Mouse (Mus musculus) erythroblast, embryonic 14.5 days (primary cell): ENCODE measurements around the gene Dnajb4. TPM values are rescaled to one million over a fixed set of nuclear protein-coding genes. Genes with fewer than 3 reads are reported as not detected.
A peak's percentile ranks its signal among the peaks of the same experiment; 100 is the strongest.

ENCODE experiments used
- H3K27me3 ChIP-seq: 2 replicates; pipeline ENCODE4 v1.6.1; 2012; ENCODE audit warnings: inconsistent platforms; ENCODE audit not compliant: control insufficient read depth
- H3K36me3 ChIP-seq: 2 replicates; pipeline ENCODE4 v1.6.1; 2012; ENCODE audit warnings: mild to moderate bottlenecking, inconsistent platforms; ENCODE audit not compliant: control insufficient read depth
- H3K4me1 ChIP-seq: 2 replicates; pipeline ENCODE4 v1.6.1; 2012; ENCODE audit warnings: inconsistent platforms; ENCODE audit not compliant: control insufficient read depth
- H3K4me3 ChIP-seq: replicated peaks from 2 replicates; pipeline ENCODE3; 2012; ENCODE audit warnings: moderate library complexity, mild to moderate bottlenecking, inconsistent platforms
- H3K9me3 ChIP-seq: 2 replicates; pipeline ENCODE4 v1.6.1; 2012; ENCODE audit warnings: low read length, inconsistent platforms, mixed read lengths; ENCODE audit not compliant: control insufficient read depth
- GATA1 ChIP-seq: IDR thresholded peaks from 2 replicates; pipeline ENCODE4 v1.6.1; 2012; ENCODE audit warnings: low read length, inconsistent platforms, mixed read lengths
- TAL1 ChIP-seq: IDR thresholded peaks from 3 replicates; pipeline ENCODE4 v1.6.1; 2012; ENCODE audit warnings: low read length, inconsistent platforms, mixed read lengths
- polyA plus RNA-seq: library from polyadenylated mRNA; stranded (reverse); fragments of >175 nt; gene quantifications from 2 replicates; pipeline ENCODE4 v1.2.3, GENCODE M21; 2012

Dnajb4 gene
- polyA plus RNA-seq, 1 experiment: 0.87 TPM

GRCm38 (mm10) chr3:152211731-152212279, 1.7 kb upstream of the Dnajb4 start:
- H3K9me3 ChIP-seq: no peaks in the 10 kb centered on the region
- H3K27me3 ChIP-seq: no peaks in the 10 kb centered on the region
- TF ChIP-seq GATA1 (no peak), TAL1 (no peak)
- peaks cover 46% of the 10 kb centered on the region for H3K4me1 ChIP-seq
- peak overlapping the region; percentile 79 for H3K4me3 ChIP-seq
- peaks cover 69% of the 10 kb centered on the region for H3K36me3 ChIP-seq

GRCm38 (mm10) chr3:152210728-152211391, 758 bp upstream of the Dnajb4 start:
- Histone ChIP-seq H3K4me1 (peaks cover 46% of the 10 kb centered on the region), H3K4me3 (peak overlapping the region; percentile 79), H3K27me3 (no peaks in the 10 kb centered on the region), H3K36me3 (peaks cover 67% of the 10 kb centered on the region), H3K9me3 (no peaks in the 10 kb centered on the region)
- TF ChIP-seq GATA1: no peak
- no peak for TF ChIP-seq TAL1

GRCm38 (mm10) chr3:152209177-152209966, 730 bp downstream of the Dnajb4 start:
- Histone ChIP-seq H3K27me3 (no peaks in the 10 kb centered on the region), H3K36me3 (peaks cover 57% of the 10 kb centered on the region), H3K9me3 (no peaks in the 10 kb centered on the region), H3K4me3 (peak overlapping the region; percentile 79), H3K4me1 (peaks cover 49% of the 10 kb centered on the region)
- TF ChIP-seq TAL1 (no peak), GATA1 (no peak)

GRCm38 (mm10) chr3:152208096-152208885, 1.8 kb downstream of the Dnajb4 start:
- no peaks in the 10 kb centered on the region for H3K9me3 ChIP-seq
- no peaks in the 10 kb centered on the region for H3K27me3 ChIP-seq
- H3K4me1 ChIP-seq: peaks cover 55% of the 10 kb centered on the region
- peak overlapping the region; percentile 79 for H3K4me3 ChIP-seq
- H3K36me3 ChIP-seq: peaks cover 57% of the 10 kb centered on the region
- no peak for TF ChIP-seq GATA1
- TF ChIP-seq TAL1: no peak

GRCm38 (mm10) chr3:152207156-152207555, 2.9 kb downstream of the Dnajb4 start:
- Histone ChIP-seq H3K27me3 (no peaks in the 10 kb centered on the region), H3K4me3 (no peak overlapping the region), H3K9me3 (no peaks in the 10 kb centered on the region), H3K4me1 (peaks cover 43% of the 10 kb centered on the region), H3K36me3 (peaks cover 55% of the 10 kb centered on the region)
- TF ChIP-seq GATA1 (no peak), TAL1 (no peak)

- TF ChIP-seq GATA1 (no peak), TAL1 (no peak)
- Histone ChIP-seq H3K9me3 (no peaks in the 10 kb centered on the region), H3K36me3 (peaks cover 70% of the 10 kb centered on the region), H3K4me1 (peaks cover 34% of the 10 kb centered on the region), H3K27me3 (no peaks in the 10 kb centered on the region), H3K4me3 (no peak overlapping the region)
Measured at GRCm38 (mm10) chr3:152204577-152204976, 5.5 kb downstream of the Dnajb4 start.

GRCm38 (mm10) chr3:152203996-152204395, 6.1 kb downstream of the Dnajb4 start:
- no peaks in the 10 kb centered on the region for H3K27me3 ChIP-seq
- H3K4me3 ChIP-seq: no peak overlapping the region
- TF ChIP-seq GATA1 (no peak), TAL1 (no peak)
- peaks cover 73% of the 10 kb centered on the region for H3K36me3 ChIP-seq
- no peaks in the 10 kb centered on the region for H3K9me3 ChIP-seq
- H3K4me1 ChIP-seq: peaks cover 32% of the 10 kb centered on the region

- TF ChIP-seq TAL1: no peak
- TF ChIP-seq GATA1: no peak
- Histone ChIP-seq H3K9me3 (no peaks in the 10 kb centered on the region), H3K4me1 (peaks cover 33% of the 10 kb centered on the region), H3K4me3 (no peak overlapping the region), H3K27me3 (no peaks in the 10 kb centered on the region), H3K36me3 (peaks cover 73% of the 10 kb centered on the region)
Measured at GRCm38 (mm10) chr3:152203411-152203810, 6.7 kb downstream of the Dnajb4 start.

- Histone ChIP-seq H3K36me3 (peaks cover 68% of the 10 kb centered on the region), H3K4me3 (no peak overlapping the region), H3K27me3 (no peaks in the 10 kb centered on the region), H3K4me1 (peaks cover 34% of the 10 kb centered on the region), H3K9me3 (no peaks in the 10 kb centered on the region)
- TF ChIP-seq TAL1 (no peak), GATA1 (no peak)
Measured at GRCm38 (mm10) chr3:152202942-152203341, 7.2 kb downstream of the Dnajb4 start.
